Mouse (Mus musculus): ENCODE data around the gene Dlx5. TPM values are rescaled to one million over a fixed set of nuclear protein-coding genes. Genes with fewer than 3 reads are reported as not detected.

The Dlx5 gene
- total RNA-seq, 2 experiments from 2014 or later = 7.4 to 8.1 TPM

DNA sequence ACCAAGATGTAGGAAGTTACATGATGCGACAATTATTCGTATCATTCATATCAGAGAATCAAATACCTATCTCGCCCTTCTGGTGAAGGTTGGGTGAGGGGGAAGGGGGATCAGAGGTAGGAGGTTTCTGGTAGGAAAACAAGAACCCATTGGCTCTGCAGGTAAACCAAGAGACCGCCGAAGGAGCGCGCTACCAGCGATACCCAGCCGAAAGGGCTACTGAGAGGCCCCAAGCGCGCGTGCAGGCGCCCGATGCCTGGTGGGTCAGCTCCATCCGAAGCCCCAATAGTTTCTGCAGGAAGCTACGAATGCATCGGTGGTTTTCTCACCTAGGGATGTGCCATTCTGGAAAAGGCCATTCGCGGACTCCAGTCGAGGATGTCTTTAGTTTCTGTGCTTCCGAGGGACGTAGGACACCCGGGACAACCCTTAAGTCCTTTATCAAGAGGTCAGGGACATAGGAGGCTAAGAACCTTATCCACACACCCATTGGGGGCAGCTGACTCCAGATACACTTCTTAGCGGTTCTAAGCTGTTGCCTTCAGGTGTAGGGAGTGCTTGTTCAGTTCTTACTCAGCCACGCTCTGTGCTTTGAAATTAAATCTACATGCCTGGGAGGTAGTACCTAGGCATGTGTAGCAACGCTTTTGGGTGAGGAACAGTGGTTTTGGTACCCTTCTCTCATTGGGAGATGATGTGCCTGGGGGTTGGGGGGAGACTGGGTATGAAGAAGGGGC lies 31.4 kb downstream of the Dlx5 start:
- intact Hi-C loops (cut with DNase I) = no loop called here
- DNase-seq (ENCODE audit: extremely low spot score in 1 of 2, low spot score in 2 of 2) = no peak

DNA sequence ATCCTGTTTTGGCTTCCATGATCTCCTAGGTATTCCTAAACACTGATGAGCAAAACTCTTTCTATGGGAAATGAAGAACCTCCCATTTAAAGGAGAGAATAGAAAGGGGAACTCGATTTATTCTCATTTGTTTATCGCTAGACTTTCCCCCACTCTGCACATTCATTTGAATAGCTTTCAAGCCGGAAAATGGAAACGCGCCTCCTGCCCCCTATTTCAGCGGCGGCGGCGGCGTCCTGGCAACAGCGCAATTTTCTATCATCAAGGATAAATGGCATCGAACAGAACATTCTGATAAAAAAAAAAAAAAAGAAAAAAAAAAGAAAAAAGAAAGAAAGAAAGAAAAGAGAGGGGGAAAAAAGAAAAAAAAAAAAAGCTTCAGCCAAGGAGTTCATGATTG lies 32.1 kb downstream of the Dlx5 start:
- intact Hi-C loops (cut with DNase I) = no loop called here
- no peak for DNase-seq (ENCODE audit: extremely low spot score in 1 of 2, low spot score in 2 of 2)

DNA sequence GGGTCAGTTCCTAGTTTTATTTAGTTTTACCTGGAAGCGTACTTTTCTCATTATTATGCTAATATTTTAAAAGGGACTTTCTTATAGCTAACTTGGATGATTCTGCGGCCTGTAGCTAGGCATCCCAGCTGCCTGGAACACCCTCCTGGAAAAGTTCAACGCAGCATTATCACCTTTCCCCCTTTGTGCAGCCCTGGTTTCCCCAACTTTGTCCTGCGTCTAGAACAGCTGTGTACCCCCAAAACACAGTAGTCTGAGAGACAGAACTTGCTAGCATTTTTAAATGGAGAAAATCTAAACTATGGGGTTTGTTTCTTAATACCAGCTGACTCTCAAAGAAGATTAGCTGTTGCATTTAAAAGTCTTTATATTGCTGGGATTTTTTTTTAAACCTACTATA lies 33.3 kb downstream of the Dlx5 start:
- intact Hi-C loops (cut with DNase I) = no loop called here
- no peak for DNase-seq (ENCODE audit: extremely low spot score in 1 of 2, low spot score in 2 of 2)

DNA sequence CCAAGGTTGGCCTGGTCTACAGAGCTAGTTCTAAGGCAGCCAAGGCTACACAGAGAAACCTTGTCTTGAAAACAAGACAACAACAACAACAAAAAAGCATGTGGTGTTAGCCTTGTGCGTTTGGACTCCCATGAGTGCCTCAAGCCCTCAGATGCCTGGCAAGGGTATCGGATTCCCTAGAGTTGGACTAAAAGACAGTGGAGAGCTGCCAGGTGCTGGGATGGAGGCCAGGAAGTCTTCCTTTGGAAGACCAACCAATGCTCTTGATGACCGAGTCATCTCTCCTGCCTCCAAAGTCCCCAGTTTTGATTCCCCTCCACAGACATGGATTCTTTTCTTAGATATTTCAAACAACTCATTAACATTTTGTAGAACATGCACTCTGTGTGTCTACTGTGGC lies 48.6 kb downstream of the Dlx5 start:
- intact Hi-C loops (cut with DNase I) = no loop called here

DNA sequence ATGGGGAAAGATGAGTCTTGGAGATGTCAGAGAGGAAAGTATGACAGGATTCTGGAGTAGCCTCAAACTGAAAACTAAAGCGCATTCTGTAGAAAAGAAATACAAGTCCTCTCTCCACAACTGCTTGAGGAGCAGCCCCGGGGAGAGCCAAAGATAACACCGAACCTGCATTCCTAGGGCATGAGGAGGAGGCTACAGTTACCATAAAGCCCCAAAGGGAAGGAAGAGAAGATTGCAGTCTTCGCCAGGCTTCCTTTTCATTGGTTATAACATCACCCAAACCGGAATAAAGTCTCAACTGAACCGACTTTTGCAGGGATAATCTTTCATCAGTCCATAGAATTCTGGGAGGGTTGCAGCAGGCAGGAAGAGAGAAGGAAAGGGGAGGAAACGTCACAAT lies 51.4 kb downstream of the Dlx5 start:
- intact Hi-C loops (cut with DNase I) = no loop called here
- DNase-seq (ENCODE audit: extremely low spot score in 1 of 2, low spot score in 2 of 2) = no peak

More for the DNA sequence above, 48.6 kb downstream of the Dlx5 start:
- DNase-seq (ENCODE audit: extremely low spot score in 1 of 2, low spot score in 2 of 2) = no peak

Other genes starting within 250 kb of the Dlx5 start
- gene Dlx6, start 18.8 kb downstream of the Dlx5 start, total RNA-seq (2021) = 10 to 100 TPM; 10.1 to 13.4 TPM
- 1 to 10 TPM; 3.1 to 3.5 TPM for gene Sdhaf3, start 73.9 kb upstream of the Dlx5 start, total RNA-seq (2021)

Measured in left cerebral cortex, postnatal 10 days (tissue).